Mouse (Mus musculus) cerebellum, postnatal 4 days (tissue): ENCODE measurements around the gene Stat5b.

Experiments used
- DNase-seq, 2 experiments: peaks; one replicate each; pipeline ENCODE4 v3.0.0; 2022; ENCODE audit warnings: low spot score in 2 of 2, mixed read lengths in 1 of 2

Gene Stat5b

GRCm38 (mm10) chr11:100850038-100850777 lies at the start of gene Stat5b:
Gene Stat5b, minus strand, starts transcription at chr11:100850724.
- DNase-seq = peak; percentile 44 to 61

- DNase-seq = peak in 1 of 2 experiments; percentile 31
These were observed 48.1 kb upstream of the Stat5b start for GRCm38 (mm10) chr11:100898441-100899199.

- peak in 1 of 2 experiments; percentile 60 for DNase-seq
These were observed 47.0 kb upstream of the Stat5b start for GRCm38 (mm10) chr11:100897294-100898231.

GRCm38 (mm10) chr11:100896078-100896477 lies 45.6 kb upstream of the Stat5b start:
- no peak for DNase-seq

- no peak for DNase-seq
These were observed 43.8 kb upstream of the Stat5b start for GRCm38 (mm10) chr11:100894146-100894918.

- peak; percentile 70 to 90 for DNase-seq
These were observed 43.0 kb upstream of the Stat5b start for GRCm38 (mm10) chr11:100893482-100893881.

- DNase-seq = no peak
These were observed 41.9 kb upstream of the Stat5b start for GRCm38 (mm10) chr11:100892435-100892834.

- DNase-seq = no peak
These were observed 41.0 kb upstream of the Stat5b start for GRCm38 (mm10) chr11:100891256-100892123.

- no peak for DNase-seq
These were observed 40.0 kb upstream of the Stat5b start for GRCm38 (mm10) chr11:100890481-100890880.

GRCm38 (mm10) chr11:100888348-100888820 lies 37.9 kb upstream of the Stat5b start:
- no peak for DNase-seq

- no peak for DNase-seq
These were observed 37.2 kb upstream of the Stat5b start for GRCm38 (mm10) chr11:100887764-100888163.

GRCm38 (mm10) chr11:100887236-100887635 lies 36.7 kb upstream of the Stat5b start:
- no peak for DNase-seq

GRCm38 (mm10) chr11:100886188-100886740 lies 35.7 kb upstream of the Stat5b start:
- DNase-seq = no peak

GRCm38 (mm10) chr11:100885472-100885871 lies 34.9 kb upstream of the Stat5b start:
- DNase-seq = no peak

- no peak for DNase-seq
These were observed 33.1 kb upstream of the Stat5b start for GRCm38 (mm10) chr11:100883640-100884039.

GRCm38 (mm10) chr11:100879321-100880078 lies 29.0 kb upstream of the Stat5b start:
- DNase-seq = no peak

- no peak for DNase-seq
These were observed 25.2 kb upstream of the Stat5b start for GRCm38 (mm10) chr11:100875761-100876160.

- DNase-seq = no peak
These were observed 20.4 kb upstream of the Stat5b start for GRCm38 (mm10) chr11:100870968-100871350.
